ENCODE assay signal across 8 mouse cellular contexts in genomic region chr6:88626912-88627311, GRCm38 (mm10). TPM values are rescaled to one million over a fixed set of nuclear protein-coding genes. Genes with fewer than 3 reads are reported as not detected.
A peak's percentile ranks its signal among the peaks of the same experiment; 100 is the strongest.
DNase-seq lines count a peak whose midpoint lies in the region; ATAC-seq and TF ChIP-seq lines count a peak whose summit lies in the region.

No protein-coding gene starts in this region.

- peak overlapping the region; percentile 54 for H3K9ac ChIP-seq in limb, embryonic 14.5 days (ENCODE audit: low read depth, low read length, severe bottlenecking)
- peak overlapping the region; percentile 76 for H3K9ac ChIP-seq in stomach, embryonic 16.5 days (ENCODE audit: low read length)

- H3K36me3 ChIP-seq in spleen, adult 2 months (ENCODE audit: control insufficient read depth, insufficient read depth, low read length) = no peaks in the 10 kb centered on the region
- H3K36me3 ChIP-seq in limb, embryonic 14.5 days (ENCODE audit: control insufficient read depth, insufficient read depth, low read length) = no peaks in the 10 kb centered on the region
- no peaks in the 10 kb centered on the region for H3K36me3 ChIP-seq in stomach, embryonic 16.5 days (ENCODE audit: control insufficient read depth, insufficient read depth, low read length)

- H3K9me3 ChIP-seq in limb, embryonic 14.5 days (ENCODE audit: control insufficient read depth, low read length) = no peaks in the 10 kb centered on the region
- no peaks in the 10 kb centered on the region for H3K9me3 ChIP-seq in stomach, embryonic 16.5 days (replicated peaks; ENCODE audit: control insufficient read depth, low read length)

- TF ChIP-seq POLR2A in spleen, adult 2 months (IDR thresholded peaks at IDR 0.05; ENCODE audit: low read depth, low read length) = no peak
- TF ChIP-seq POLR2A in limb, embryonic 14.5 days (IDR thresholded peaks at IDR 0.05; ENCODE audit: borderline replicate concordance, extremely low read depth, insufficient read depth, insufficient read length) = no peak

- peaks cover 5% of the 10 kb centered on the region; the same call in 1 of the 2 replicates for H3K27me3 ChIP-seq in spleen, adult 2 months (ENCODE audit: control insufficient read depth, insufficient read depth, low read length)
- no peaks in the 10 kb centered on the region for H3K27me3 ChIP-seq in limb, embryonic 14.5 days (ENCODE audit: control insufficient read depth, insufficient read depth, low read length)
- no peaks in the 10 kb centered on the region for H3K27me3 ChIP-seq in stomach, embryonic 16.5 days (ENCODE audit: control insufficient read depth, insufficient read depth, low read length)

- ATAC-seq in frontal cortex, adult (ENCODE audit: low TSS enrichment) = peak; percentile 32
- no peak for ATAC-seq in limb, embryonic 14.5 days (ENCODE audit: low FRiP score, low read depth)
- no peak for ATAC-seq in stomach, embryonic 16.5 days (ENCODE audit: insufficient read depth, low FRiP score)

- no peak for DNase-seq in frontal cortex, postnatal 10 days (ENCODE audit: low spot score in 2 of 2)
- DNase-seq in spleen, adult 2 months (ENCODE audit: low read depth in 1 of 2, low spot score in 2 of 2) = no peak
- no peak for DNase-seq in spleen, postnatal 4 days (ENCODE audit: low spot score in 2 of 2)
- DNase-seq in limb, embryonic 14.5 days (ENCODE audit: low spot score) = no peak
- DNase-seq in spleen, postnatal 10 days (ENCODE audit: low spot score in 2 of 2) = no peak
- no peak for DNase-seq in gastrocnemius, adult 8-10 months (ENCODE audit: low spot score in 2 of 2)

- peaks cover 8% of the 10 kb centered on the region; the same call in 1 of the 2 replicates for H3K4me1 ChIP-seq in spleen, adult 2 months (ENCODE audit: control insufficient read depth, insufficient read depth, insufficient read length)
- peaks cover 7% of the 10 kb centered on the region; the same call in 1 of the 2 replicates for H3K4me1 ChIP-seq in limb, embryonic 14.5 days (ENCODE audit: control insufficient read depth, insufficient read depth, low read length)
- H3K4me1 ChIP-seq in stomach, embryonic 16.5 days (ENCODE audit: control insufficient read depth, insufficient read depth, low read length) = peaks cover 15% of the 10 kb centered on the region; the same call in 1 of the 2 replicates

- H3K4me2 ChIP-seq in limb, embryonic 14.5 days (replicated peaks; ENCODE audit: low read depth, low read length, severe bottlenecking) = peak overlapping the region; percentile 95
- H3K4me2 ChIP-seq in stomach, embryonic 16.5 days (ENCODE audit: low read depth, low read length) = peak overlapping the region; percentile 93

- WGBS in spleen, adult 2 months = 20% methylated on average over 11 of the region's 11 CpGs
- 10% methylated on average over 11 of the region's 11 CpGs for WGBS in limb, embryonic 14.5 days
- 21% methylated on average over 11 of the region's 11 CpGs for WGBS in stomach, embryonic 16.5 days

- no peak for TF ChIP-seq CTCF in spleen, adult 2 months (IDR thresholded peaks at IDR 0.05; ENCODE audit: extremely low read depth, insufficient read depth, insufficient read length, insufficient replicate concordance)

- H3K27ac ChIP-seq in spleen, adult 2 months (ENCODE audit: insufficient read depth, low read length) = peak overlapping the region; percentile 53; the same call in 1 of the 2 replicates
- H3K27ac ChIP-seq in limb, embryonic 14.5 days (replicated peaks; ENCODE audit: low read depth, low read length) = no peak overlapping the region
- peak overlapping the region; percentile 21; the same call in 1 of the 2 replicates for H3K27ac ChIP-seq in stomach, embryonic 16.5 days (ENCODE audit: low read length)

- H3K4me3 ChIP-seq in spleen, adult 2 months (ENCODE audit: extremely low read depth, insufficient read depth, insufficient read length) = peak overlapping the region; percentile 69
- H3K4me3 ChIP-seq in limb, embryonic 14.5 days (replicated peaks; ENCODE audit: low read length) = peak overlapping the region; percentile 46
- peak overlapping the region; percentile 54 for H3K4me3 ChIP-seq in stomach, embryonic 16.5 days (replicated peaks; ENCODE audit: low read length)

RNA-seq across cellular contexts. Expression of gene Kbtbd12, which starts 10.8 kb away (rescaled TPM):
- 0.07 and 0.19 TPM in 2 replicates for polyA plus RNA-seq in spleen, adult 2 months (2012; rRNA removed)
- 0.50 and 0.78 TPM in 2 replicates for polyA plus RNA-seq in limb, embryonic 14.5 days (2012; rRNA removed)
- polyA plus RNA-seq in limb, embryonic 14.5 days (2014; fragmentation: Nextera tagmentation; extraction: Ambion mirVana) = 0.95 and 1.3 TPM in 2 replicates
- polyA plus RNA-seq in stomach, embryonic 16.5 days (2015; fragmentation: Nextera tagmentation; extraction: Ambion mirVana) = 0.61 and 1.7 TPM in 2 replicates
- 10 to 100 TPM; 77.2 to 99.2 (median 91.8) TPM for total RNA-seq in gastrocnemius, adult 8-10 months (2022)
